Mouse (Mus musculus): ENCODE data around the gene Zmym5. TPM values are rescaled to one million over a fixed set of nuclear protein-coding genes. Genes with fewer than 3 reads are reported as not detected.

The Zmym5 gene
- 28.6 TPM for polyA plus RNA-seq (2014; fragmentation: Illumina TruSeq; extraction: RNeasy Lipid Tissue Mini Kit (QIAGEN cat#74804); ENCODE audit: low read depth, low replicate concordance)

DNA sequence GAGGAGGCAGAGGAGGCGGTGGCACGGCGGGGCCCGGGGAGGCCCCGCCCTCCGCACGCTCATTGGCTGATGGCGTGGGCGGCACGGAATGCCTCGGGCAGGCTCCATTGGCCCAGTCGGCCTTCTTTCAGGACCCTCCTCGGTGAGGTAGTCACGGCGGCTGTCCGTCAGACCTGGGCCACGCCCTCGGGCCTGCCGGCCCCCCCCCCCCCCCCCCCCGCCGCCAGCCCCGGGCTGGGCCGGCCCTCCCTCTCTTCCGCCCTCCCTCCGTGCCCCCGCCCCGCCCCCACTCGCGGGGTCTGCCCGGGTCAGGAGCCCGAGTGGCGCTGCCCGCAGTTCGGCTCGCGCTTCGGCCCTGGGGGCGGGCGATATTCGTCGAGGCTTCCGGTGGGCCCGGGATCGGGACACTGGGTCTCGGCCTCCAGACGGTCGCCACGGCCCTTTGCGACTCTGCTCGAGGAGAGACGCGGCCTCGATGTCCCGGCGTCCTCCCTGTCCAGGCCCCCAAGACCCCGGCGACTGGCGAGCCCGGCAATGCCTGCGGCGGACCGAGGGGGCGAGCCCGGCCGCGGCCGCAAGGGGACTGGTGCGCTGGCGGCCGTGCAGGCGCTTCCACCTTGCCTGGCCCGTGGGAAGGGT is at the start of gene Zmym5:
Zmym5 (minus strand) TSS at position 16 of the 639 bp plus-strand sequence.

DNA sequence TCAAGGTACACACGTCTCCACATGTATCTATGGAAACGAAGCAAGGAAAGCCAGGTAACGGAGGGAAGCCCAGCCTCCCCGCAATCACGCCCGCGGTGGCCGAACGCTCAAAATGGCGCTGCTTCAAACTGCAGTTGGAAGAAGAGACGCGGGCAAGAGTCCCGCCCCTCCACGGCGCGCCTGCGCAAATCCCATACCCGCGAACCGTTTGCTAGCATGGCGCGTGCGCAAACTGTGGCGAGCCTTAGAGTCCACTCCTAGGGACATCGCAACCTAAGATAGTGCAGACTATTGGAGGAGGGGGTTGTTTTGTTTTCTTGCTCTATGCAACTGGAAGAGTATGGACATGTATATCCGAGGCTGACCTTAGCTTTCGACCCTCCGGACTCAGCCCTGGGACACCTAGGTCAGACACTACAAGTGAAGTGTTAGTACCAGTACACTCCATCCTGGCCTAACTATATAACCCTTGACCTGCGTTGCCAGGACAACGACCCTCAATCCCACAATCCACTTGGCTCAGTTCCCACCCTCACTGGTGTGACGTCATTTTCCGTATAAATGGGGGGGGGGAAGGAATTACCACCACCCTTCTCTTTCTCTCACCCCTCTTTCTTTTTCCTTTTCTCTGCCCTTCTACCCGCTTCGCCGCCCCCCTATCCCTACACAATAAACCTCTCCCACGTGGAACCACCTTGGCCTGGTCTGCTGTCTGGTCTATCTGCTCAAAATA is 33.1 kb downstream of the Zmym5 start, which contains the start of gene Pspc1:
Pspc1 (minus strand) TSS at position 117 of the 733 bp plus-strand sequence.

Other genes starting within 250 kb of the Zmym5 start
- 3.3 TPM for gene Cenpj, start 236.3 kb downstream of the Zmym5 start, polyA plus RNA-seq (2014; fragmentation: Illumina TruSeq; extraction: RNeasy Lipid Tissue Mini Kit (QIAGEN cat#74804); ENCODE audit: low read depth, low replicate concordance)
- 22.8 TPM for gene Parp4, start 236.1 kb downstream of the Zmym5 start, polyA plus RNA-seq (2014; fragmentation: Illumina TruSeq; extraction: RNeasy Lipid Tissue Mini Kit (QIAGEN cat#74804); ENCODE audit: low read depth, low replicate concordance)
- 25.0 TPM for gene Mphosph8, start 143.5 kb downstream of the Zmym5 start, polyA plus RNA-seq (2014; fragmentation: Illumina TruSeq; extraction: RNeasy Lipid Tissue Mini Kit (QIAGEN cat#74804); ENCODE audit: low read depth, low replicate concordance)
- gene Pspc1, start 33.4 kb downstream of the Zmym5 start, polyA plus RNA-seq (2014; fragmentation: Illumina TruSeq; extraction: RNeasy Lipid Tissue Mini Kit (QIAGEN cat#74804); ENCODE audit: low read depth, low replicate concordance): 16.1 TPM
- 31.1 TPM for gene Zmym2, start 74.9 kb upstream of the Zmym5 start, polyA plus RNA-seq (2014; fragmentation: Illumina TruSeq; extraction: RNeasy Lipid Tissue Mini Kit (QIAGEN cat#74804); ENCODE audit: low read depth, low replicate concordance)
- 17.4 TPM for gene Gja3, start 246.4 kb upstream of the Zmym5 start, polyA plus RNA-seq (2014; fragmentation: Illumina TruSeq; extraction: RNeasy Lipid Tissue Mini Kit (QIAGEN cat#74804); ENCODE audit: low read depth, low replicate concordance)

All from heart, adult 10 weeks (tissue).